Mouse (Mus musculus) MN1 (cell line): Measurements from ENCODE around the gene Coro2b.

Experiments
- DNase-seq: peaks from one replicate; pipeline ENCODE4 v3.0.0-alpha.2; 2016; ENCODE audit warnings: low spot score

Gene Coro2b

GRCm38 (mm10) chr9:62389735-62390134 lies 147.1 kb downstream of the Coro2b start:
- DNase-seq = no peak

GRCm38 (mm10) chr9:62385727-62386518 lies 150.9 kb downstream of the Coro2b start:
- DNase-seq = no peak

- no peak for DNase-seq
Observed at GRCm38 (mm10) chr9:62385062-62385461, 151.8 kb downstream of the Coro2b start.

- no peak for DNase-seq
Observed at GRCm38 (mm10) chr9:62382519-62383084, 154.2 kb downstream of the Coro2b start.

GRCm38 (mm10) chr9:62381402-62381913 lies 155.4 kb downstream of the Coro2b start:
- no peak for DNase-seq

- no peak for DNase-seq
Observed at GRCm38 (mm10) chr9:62380351-62380750, 156.5 kb downstream of the Coro2b start.

GRCm38 (mm10) chr9:62377897-62378296 lies 158.9 kb downstream of the Coro2b start:
- DNase-seq = no peak

- DNase-seq = no peak
Observed at GRCm38 (mm10) chr9:62374276-62374675, 162.6 kb downstream of the Coro2b start.

- DNase-seq = peak; percentile 48
Observed at GRCm38 (mm10) chr9:62373222-62374123, 163.4 kb downstream of the Coro2b start.

GRCm38 (mm10) chr9:62372556-62373221 lies 164.2 kb downstream of the Coro2b start:
- DNase-seq = peak; percentile 21

- peak; percentile 26 for DNase-seq
Observed at GRCm38 (mm10) chr9:62371745-62372555, 164.9 kb downstream of the Coro2b start.

GRCm38 (mm10) chr9:62370648-62371280 lies 166.1 kb downstream of the Coro2b start:
- no peak for DNase-seq

GRCm38 (mm10) chr9:62370186-62370585 lies 166.7 kb downstream of the Coro2b start:
- DNase-seq = no peak
